Mouse (Mus musculus): ENCODE measurements around the gene Rasl11a.

- no peak for TF ChIP-seq EP300 (IDR thresholded peaks at IDR 0.05; ENCODE audit: low read depth)
- no peak for TF ChIP-seq CTCF (IDR thresholded peaks at IDR 0.05; ENCODE audit: low read depth)
These were observed 15.3 kb upstream of the Rasl11a start for GRCm38 (mm10) chr5:146829528-146829927.

Measured in heart, postnatal 0 days (tissue).